Mouse (Mus musculus) MEL (cell line): Measurements from ENCODE around the gene Cx3cl1. TPM values are rescaled to one million over a fixed set of nuclear protein-coding genes. Genes with fewer than 3 reads are reported as not detected.

ENCODE experiments used
- DNase-seq: peaks from one replicate; pipeline ENCODE4 v3.0.0; 2011; ENCODE audit warnings: low read depth, low spot score
- H3K27ac ChIP-seq: 2 replicates; pipeline ENCODE4 v1.5.1; 2012; ENCODE audit warnings: low read depth, mild to moderate bottlenecking, control low read depth, low read length, moderate library complexity; ENCODE audit not compliant: control insufficient read depth
- H3K27me3 ChIP-seq, 2 experiments: fragments of 150-350 bp in 1 of 2; sonication (generic) in 1 of 2; 2 replicates each; pipeline ENCODE4 v1.6.1; 2012; ENCODE audit warnings: low read length in 2 of 2, mild to moderate bottlenecking in 2 of 2, improper control_type of control experiment in 1 of 2, moderate library complexity in 1 of 2; ENCODE audit not compliant: insufficient read depth in 2 of 2, control insufficient read depth in 1 of 2
- H3K36me3 ChIP-seq, 2 experiments: 2 replicates each; pipeline ENCODE4 v1.6.1; 2012 to 2014; ENCODE audit warnings: low read length in 2 of 2, improper control_type of control experiment in 1 of 2, inconsistent platforms in 1 of 2, mild to moderate bottlenecking in 1 of 2; ENCODE audit not compliant: insufficient read depth in 2 of 2, control insufficient read depth in 1 of 2
- H3K4me1 ChIP-seq, 2 experiments: fragments of 150-350 bp in 1 of 2; sonication (generic) in 1 of 2; 2 replicates each; pipeline ENCODE4 v1.6.1; 2012; ENCODE audit warnings: low read length in 2 of 2, improper control_type of control experiment in 1 of 2, mild to moderate bottlenecking in 1 of 2; ENCODE audit not compliant: insufficient read depth in 2 of 2, control insufficient read depth in 1 of 2
- H3K4me3 ChIP-seq, 2 experiments: fragments of 150-350 bp in 1 of 2; sonication (generic) in 1 of 2; 2 replicates each; pipeline ENCODE4 v1.5.1; 2012; ENCODE audit warnings: low read depth in 2 of 2, low read length in 2 of 2, mild to moderate bottlenecking in 2 of 2, moderate library complexity in 2 of 2, control low read depth in 1 of 2, improper control_type of control experiment in 1 of 2; ENCODE audit not compliant: control insufficient read depth in 1 of 2, insufficient read depth in 1 of 2
- H3K79me2 ChIP-seq: 2 replicates; pipeline ENCODE4 v1.6.1; 2012; ENCODE audit warnings: mild to moderate bottlenecking, low read length, moderate library complexity; ENCODE audit not compliant: control insufficient read depth, poor library complexity, insufficient read depth
- H3K9ac ChIP-seq: 2 replicates; pipeline ENCODE4 v1.6.1; 2012; ENCODE audit warnings: low read depth, mild to moderate bottlenecking, control low read depth, low read length, moderate library complexity; ENCODE audit not compliant: control insufficient read depth, poor library complexity, severe bottlenecking
- H3K9me3 ChIP-seq: fragments of 150-350 bp; sonication (generic); replicated peaks from 2 replicates; pipeline ENCODE4 v1.6.1; 2012; ENCODE audit warnings: mild to moderate bottlenecking, low read length, improper control_type of control experiment, moderate library complexity; ENCODE audit not compliant: insufficient read depth
- BHLHE40 ChIP-seq: IDR thresholded peaks from 2 replicates; pipeline ENCODE4 v1.6.1; 2012; ENCODE audit warnings: low read depth, mild to moderate bottlenecking, inconsistent platforms, low read length, improper control_type of control experiment, borderline replicate concordance
- CHD1 ChIP-seq: IDR thresholded peaks from 2 replicates; pipeline ENCODE4 v1.6.1; 2012; ENCODE audit warnings: low read depth, mild to moderate bottlenecking, inconsistent platforms, low read length, improper control_type of control experiment
- CHD2 ChIP-seq: IDR thresholded peaks from 2 replicates; pipeline ENCODE4 v1.6.1; 2011; ENCODE audit warnings: low read length, improper control_type of control experiment
- E2F4 ChIP-seq: IDR thresholded peaks from 2 replicates; pipeline ENCODE4 v1.6.1; 2011; ENCODE audit warnings: low read depth, low read length, improper control_type of control experiment, borderline replicate concordance
- EP300 ChIP-seq, 2 experiments: IDR thresholded peaks; 2 replicates each; pipeline ENCODE4 v1.6.1; 2011; ENCODE audit warnings: improper control_type of control experiment in 2 of 2, low read length in 2 of 2, low read depth in 1 of 2, mild to moderate bottlenecking in 1 of 2
- GABPA ChIP-seq: IDR thresholded peaks from 2 replicates; pipeline ENCODE4 v1.6.1; 2012; ENCODE audit warnings: low read depth, mild to moderate bottlenecking, inconsistent platforms, low read length, improper control_type of control experiment, moderate library complexity
- KAT2A ChIP-seq: conservative IDR thresholded peaks from 2 replicates; pipeline ENCODE4 v1.6.1; 2012; ENCODE audit warnings: low read depth, low read length, improper control_type of control experiment, inconsistent platforms
- MYB ChIP-seq: IDR thresholded peaks from 2 replicates; pipeline ENCODE4 v1.6.1; 2011; ENCODE audit warnings: mild to moderate bottlenecking, low read depth, low read length, improper control_type of control experiment
- NRF1 ChIP-seq: IDR thresholded peaks from 2 replicates; pipeline ENCODE4 v1.6.1; 2014; ENCODE audit warnings: low read depth, mild to moderate bottlenecking, inconsistent platforms, low read length, improper control_type of control experiment, moderate library complexity; ENCODE audit not compliant: poor library complexity, insufficient read depth, severe bottlenecking
- POLR2A ChIP-seq, 2 experiments: IDR thresholded peaks; 2 replicates each; pipeline ENCODE4 v1.6.1; 2011 to 2012; ENCODE audit warnings: low read length in 2 of 2, mild to moderate bottlenecking in 2 of 2, control low read depth in 1 of 2, improper control_type of control experiment in 1 of 2, low read depth in 1 of 2, moderate library complexity in 1 of 2; ENCODE audit not compliant: control insufficient read depth in 1 of 2, insufficient read depth in 1 of 2, poor library complexity in 1 of 2
- POLR2AphosphoS2 ChIP-seq: IDR thresholded peaks from 2 replicates; pipeline ENCODE4 v1.6.1; 2011; ENCODE audit warnings: low read length, improper control_type of control experiment
- RCOR1 ChIP-seq: IDR thresholded peaks from 2 replicates; pipeline ENCODE4 v1.6.1; 2012; ENCODE audit warnings: low read depth, mild to moderate bottlenecking, inconsistent platforms, low read length, improper control_type of control experiment
- SIN3A ChIP-seq: IDR thresholded peaks from 2 replicates; pipeline ENCODE4 v1.6.1; 2012; ENCODE audit warnings: low read length, improper control_type of control experiment, inconsistent platforms
- TAL1 ChIP-seq: IDR thresholded peaks from 2 replicates; pipeline ENCODE4 v1.6.1; 2012; ENCODE audit warnings: mild to moderate bottlenecking, inconsistent platforms, low read length, moderate library complexity, mixed read lengths
- USF1 ChIP-seq: IDR thresholded peaks from 2 replicates; pipeline ENCODE4 v1.6.1; 2014; ENCODE audit warnings: low read depth, mild to moderate bottlenecking, inconsistent platforms, low read length, improper control_type of control experiment, moderate library complexity
- USF2 ChIP-seq, 2 experiments: IDR thresholded peaks; 2 replicates each; pipeline ENCODE4 v1.6.1; 2011 to 2012; ENCODE audit warnings: improper control_type of control experiment in 2 of 2, low read length in 2 of 2, borderline replicate concordance in 1 of 2, inconsistent platforms in 1 of 2, low read depth in 1 of 2, mild to moderate bottlenecking in 1 of 2; ENCODE audit not compliant: insufficient read depth in 1 of 2
- polyA plus RNA-seq, 2 experiments: library from polyadenylated mRNA; stranded (reverse) in 1 of 2; unstranded in 1 of 2; fragments of >175 nt in 1 of 2; fragments of >200 nt in 1 of 2; gene quantifications; 2 replicates each; pipeline versions ENCODE4 v1.2.1 to v1.2.4; 2012; ENCODE audit warnings: low replicate concordance in 2 of 2, low read depth in 1 of 2; ENCODE audit not compliant: insufficient read length in 2 of 2, insufficient read depth in 1 of 2, missing spikeins in 1 of 2
- total RNA-seq: library from RNA; depleted of rRNA; stranded (reverse); fragments of 300-350 nt; gene quantifications from 2 replicates; pipeline ENCODE4 v1.2.3, GENCODE M21; 2012

Gene Cx3cl1
- total and polyA plus RNA-seq, 3 experiments: not detected

- Histone ChIP-seq H3K27ac (no peak overlapping the region), H3K36me3 (no peaks in the 10 kb centered on the region), H3K27me3 (no peaks in the 10 kb centered on the region), H3K9me3 (no peaks in the 10 kb centered on the region), H3K79me2 (no peaks in the 10 kb centered on the region), H3K4me3 (no peak overlapping the region), H3K4me1 (no peaks in the 10 kb centered on the region), H3K9ac (no peak overlapping the region)
- DNase-seq: no peak
- TF ChIP-seq SIN3A (no peak), MYB (no peak), RCOR1 (no peak), E2F4 (no peak), NRF1 (no peak)
Observed at GRCm38 (mm10) chr8:94778036-94778435, 6.2 kb downstream of the Cx3cl1 start.

GRCm38 (mm10) chr8:94778473-94778872 is 6.7 kb downstream of the Cx3cl1 start:
- DNase-seq: no peak
- Histone ChIP-seq H3K9ac (no peak overlapping the region), H3K9me3 (no peaks in the 10 kb centered on the region), H3K79me2 (no peaks in the 10 kb centered on the region), H3K4me3 (no peak overlapping the region), H3K36me3 (no peaks in the 10 kb centered on the region), H3K27ac (no peak overlapping the region), H3K4me1 (no peaks in the 10 kb centered on the region), H3K27me3 (no peaks in the 10 kb centered on the region)
- TF ChIP-seq CHD1 (no peak), E2F4 (no peak), EP300 (IDR thresholded peaks at IDR 0.05; ENCODE audit: low read depth in 1 of 2, low read length in 2 of 2) (no peak), GABPA (no peak), USF2 (IDR thresholded peaks at IDR 0.05; ENCODE audit: borderline replicate concordance in 1 of 2, insufficient read depth in 1 of 2, low read depth in 1 of 2, low read length in 2 of 2) (no peak), POLR2AphosphoS2 (no peak), POLR2A (IDR thresholded peaks at IDR 0.05; ENCODE audit: control insufficient read depth in 1 of 2, insufficient read depth in 1 of 2, low read depth in 1 of 2, low read length in 2 of 2, poor library complexity in 1 of 2) (no peak), USF1 (no peak), SIN3A (no peak), TAL1 (no peak), BHLHE40 (no peak), KAT2A (no peak), CHD2 (no peak)
